Mouse (Mus musculus) lung, adult 2 months (tissue): ENCODE measurements at regions not wholly inside any gene's neighbourhood (a gene's known extent, or its start where the extent isn't known, plus 50 kb on each side); places are given as distances from the start of the nearest gene placed in this dataset.
A peak's percentile ranks its signal among the peaks of the same experiment; 100 is the strongest.
"Not testable (repeated sequence)": the region's sequence is repeated elsewhere in the genome, so short reads cannot be mapped to it uniquely, and the experiment has no call there.

ENCODE experiments used
- DNase-seq: peaks from one replicate; pipeline ENCODE4 v3.0.0; 2022
- H3K4me1 ChIP-seq: fragments of 200-500 bp; 2 replicates; pipeline ENCODE4 v1.6.1; 2011; ENCODE audit warnings: low read length; ENCODE audit not compliant: control insufficient read depth, insufficient read depth
- H3K4me3 ChIP-seq: fragments of 200-500 bp; replicated peaks from 2 replicates; pipeline ENCODE3; 2011; ENCODE audit warnings: low read depth, mild to moderate bottlenecking, control low read depth, low read length; ENCODE audit errors: extremely low read depth
- CTCF ChIP-seq: fragments of 200-500 bp; IDR thresholded peaks from 2 replicates; pipeline ENCODE4 v1.5.1; 2011; ENCODE audit warnings: mild to moderate bottlenecking, low read length, control low read depth; ENCODE audit not compliant: insufficient read depth
- POLR2A ChIP-seq: fragments of 200-500 bp; IDR thresholded peaks from 2 replicates; pipeline ENCODE4 v1.6.1; 2011; ENCODE audit warnings: low read depth, mild to moderate bottlenecking, control low read depth, low read length, borderline replicate concordance; ENCODE audit errors: extremely low read depth
- WGBS: fragments of 180-500 bp; shearing (Covaris S2); methylation state at CpG from one replicate; pipeline ENCODE4 v1.1.7; 2018; 5-methylcytosine and 5-hydroxymethylcytosine counted together

DNA sequence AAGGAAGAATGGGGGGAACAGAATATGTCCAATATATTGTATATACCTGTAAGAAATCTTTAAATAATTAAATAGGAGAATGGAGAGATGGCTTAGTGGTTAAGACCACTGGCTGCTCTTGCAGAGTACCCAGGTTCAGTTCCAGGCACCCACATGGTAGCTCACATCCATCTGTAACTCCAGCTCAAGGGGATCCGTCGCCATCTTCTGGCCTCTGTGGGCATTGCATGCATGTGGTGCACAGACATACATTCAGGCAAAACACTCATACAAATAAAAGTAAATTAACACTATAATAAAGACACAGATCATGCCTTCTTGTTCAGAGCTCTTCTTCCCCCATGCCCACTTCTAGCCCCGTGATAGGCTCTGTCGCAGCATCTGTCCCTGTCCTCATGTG, 132.0 kb downstream of the Tomm20 start:
- Histone ChIP-seq H3K4me3 (no peak overlapping the region), H3K4me1 (no peaks in the 10 kb centered on the region)
- DNase-seq: no peak
- 86% methylated on average over 4 of the region's 4 CpGs for WGBS
- TF ChIP-seq CTCF (0 out of 2 replicates have a peak, but pooled peaks have one; percentile 16), POLR2A (no peak)

DNA sequence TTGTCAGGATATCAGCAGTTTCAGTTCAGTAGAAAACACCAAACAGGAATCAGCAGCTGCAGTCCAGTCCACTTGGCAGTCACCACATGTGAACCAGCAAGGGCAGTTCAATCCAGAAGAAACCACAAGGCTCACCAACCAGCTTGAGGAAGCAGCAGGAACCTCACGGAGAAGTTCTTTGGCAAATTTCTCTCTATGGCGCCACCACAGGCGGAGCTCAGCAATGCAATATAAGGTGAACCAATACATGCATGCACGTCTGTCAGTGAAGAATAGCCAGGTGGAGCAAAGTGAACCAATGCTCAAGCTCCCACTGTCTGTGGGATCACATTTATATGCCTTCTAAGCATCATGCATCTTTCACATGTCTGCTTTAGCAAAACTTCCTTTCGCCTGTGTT, 132.9 kb downstream of the Tomm20 start:
- Histone ChIP-seq H3K4me1 (no peaks in the 10 kb centered on the region; the same call in 1 of the 2 replicates), H3K4me3 (no peak overlapping the region)
- TF ChIP-seq POLR2A: no peak
- no peak for TF ChIP-seq CTCF
- DNase-seq: no peak
- WGBS: 99% methylated on average over 5 of the region's 5 CpGs

DNA sequence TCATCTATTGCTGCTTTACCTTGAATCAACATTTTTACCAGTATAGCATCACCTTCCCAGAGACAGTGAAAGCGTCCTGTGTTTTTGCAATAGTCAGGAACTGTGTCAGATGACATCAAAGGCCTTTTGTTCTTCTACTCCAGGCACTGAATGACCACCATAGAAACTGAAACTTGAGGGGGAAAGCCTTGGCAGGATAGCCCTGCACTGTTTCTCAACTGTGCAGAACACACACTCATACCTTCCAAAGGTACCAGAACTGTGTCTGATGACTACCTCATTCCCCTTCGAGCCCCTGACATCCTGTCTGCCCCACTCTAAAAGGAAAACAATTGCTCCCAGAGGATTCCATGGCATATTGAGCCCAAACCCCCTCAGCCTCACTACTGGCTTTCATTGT, 134.3 kb downstream of the Tomm20 start:
- not testable (repeated sequence) for DNase-seq, H3K4me1 ChIP-seq, H3K4me3 ChIP-seq
- 42% methylated on average over 2 of the region's 2 CpGs for WGBS

DNA sequence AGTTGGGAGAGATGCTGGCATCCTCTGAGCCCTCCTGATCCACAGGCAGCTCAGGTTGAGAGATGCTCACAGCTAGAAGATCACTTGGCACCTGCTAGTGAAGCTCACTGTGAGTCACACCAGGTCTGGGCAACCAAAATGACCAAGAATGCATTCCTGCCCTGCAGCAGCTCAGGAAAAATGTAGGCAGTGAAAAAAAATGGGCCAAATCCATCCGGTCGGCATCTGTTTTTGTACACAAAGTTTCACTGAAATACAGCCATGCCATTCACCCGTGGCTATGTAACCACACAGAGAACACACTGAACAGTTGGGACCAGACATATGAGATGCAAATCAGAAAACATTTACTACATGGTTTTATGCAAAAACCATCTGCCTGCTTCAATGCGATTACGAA, 135.1 kb downstream of the Tomm20 start:
- H3K4me3 ChIP-seq: no peak overlapping the region
- no peak for TF ChIP-seq CTCF
- no peak for TF ChIP-seq POLR2A
- 82% methylated on average over 5 of the region's 5 CpGs for WGBS
- no peak for DNase-seq
- peaks cover 11% of the 10 kb centered on the region for H3K4me1 ChIP-seq

DNA sequence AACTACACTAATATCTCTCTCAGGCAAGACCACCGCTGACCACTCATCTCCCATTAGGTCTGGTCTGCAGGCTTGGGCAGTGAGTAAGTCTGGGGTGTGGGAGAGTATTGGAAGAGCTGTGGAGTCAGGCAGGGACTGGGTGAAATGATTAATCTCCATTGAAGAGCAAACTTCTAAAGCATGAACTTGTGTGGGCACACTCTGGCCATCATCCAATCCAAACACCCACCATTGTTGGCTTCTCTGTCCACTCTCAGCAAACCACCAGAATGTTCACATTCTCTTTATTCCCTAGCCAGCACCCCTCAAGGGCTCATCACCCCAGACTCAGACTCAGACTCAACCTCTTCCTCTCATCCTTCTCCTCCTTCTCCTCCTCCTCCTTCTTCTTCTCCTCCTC, 136.3 kb downstream of the Tomm20 start:
- Histone ChIP-seq H3K4me3 (no peak overlapping the region), H3K4me1 (peaks cover 18% of the 10 kb centered on the region)
- 81% methylated on average over 1 of the region's 1 CpGs for WGBS
- DNase-seq: no peak
- no peak for TF ChIP-seq CTCF
- no peak for TF ChIP-seq POLR2A

DNA sequence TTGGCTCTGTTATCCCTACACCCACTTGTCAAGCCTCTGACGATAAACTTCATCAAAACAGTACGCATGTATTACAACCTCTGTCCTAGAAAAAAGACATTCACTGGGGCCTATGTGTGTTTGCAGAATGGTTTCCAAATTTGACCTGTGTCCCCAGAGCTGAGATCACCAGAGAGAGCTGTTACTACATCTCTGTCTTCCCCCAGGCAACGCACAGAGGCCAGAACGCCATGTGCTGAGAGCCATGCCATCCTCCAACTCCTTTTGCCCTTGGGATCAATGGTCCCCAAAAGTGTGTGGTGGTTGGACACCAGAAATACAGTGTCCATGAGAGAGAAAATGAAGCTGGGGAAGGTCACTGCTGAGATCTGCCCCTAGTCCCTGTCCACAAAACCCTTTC, 137.1 kb downstream of the Tomm20 start:
- 81% methylated on average over 4 of the region's 4 CpGs for WGBS
- no peak for DNase-seq
- Histone ChIP-seq H3K4me3 (no peak overlapping the region), H3K4me1 (peaks cover 26% of the 10 kb centered on the region)
- no peak for TF ChIP-seq CTCF

DNA sequence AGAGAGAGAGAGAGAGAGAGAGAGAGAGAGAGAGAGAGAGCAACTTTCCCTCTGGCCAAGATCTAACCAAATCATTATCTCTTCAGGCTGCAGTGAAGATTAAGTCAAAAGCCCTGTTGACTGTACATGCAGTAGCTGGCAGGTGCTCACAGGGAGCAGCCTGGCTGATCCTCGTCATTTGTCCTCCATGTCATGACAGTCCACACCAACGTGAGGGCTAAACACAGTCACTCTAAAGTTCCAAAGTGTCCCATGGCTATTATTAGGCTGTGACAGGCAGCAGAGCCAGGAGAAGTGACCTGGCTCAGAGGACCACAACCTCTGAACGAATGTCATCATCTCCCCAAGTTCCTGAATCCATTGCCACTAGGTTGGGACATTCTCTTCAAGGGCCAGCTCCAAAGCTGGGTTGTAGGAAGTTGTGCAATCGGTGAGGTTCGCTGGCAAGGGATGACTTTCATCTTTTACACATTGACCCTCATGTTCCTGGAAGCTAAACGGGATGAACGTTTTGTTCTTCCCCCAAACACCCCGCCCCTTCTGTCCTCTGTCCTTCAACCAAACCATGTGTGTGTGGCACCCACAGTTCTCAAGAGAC, 138.4 kb downstream of the Tomm20 start:
- H3K4me3 ChIP-seq: no peak overlapping the region
- H3K4me1 ChIP-seq: peaks cover 28% of the 10 kb centered on the region
- TF ChIP-seq CTCF (no peak), POLR2A (no peak)
- 37% methylated on average over 8 of the region's 8 CpGs for WGBS
- no peak for DNase-seq

DNA sequence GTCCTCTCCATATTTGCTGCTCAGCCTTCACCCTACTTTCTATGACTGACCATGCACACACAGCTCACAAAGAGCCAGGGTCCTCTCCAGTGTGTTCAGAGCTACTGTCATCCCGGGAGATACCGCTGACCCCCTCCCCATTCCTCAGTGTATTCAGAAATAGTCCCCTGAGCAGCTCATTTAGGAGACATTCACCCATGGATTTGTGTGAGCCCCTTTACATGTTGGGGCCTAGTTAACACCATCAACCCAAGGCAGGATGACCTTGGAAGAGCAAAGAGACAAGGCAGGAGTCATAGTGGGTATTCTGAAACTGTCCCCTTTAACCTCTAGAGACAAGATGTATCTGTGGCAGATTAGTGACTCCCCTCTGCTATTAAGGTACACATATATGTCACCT, 139.1 kb downstream of the Tomm20 start:
- Histone ChIP-seq H3K4me1 (peaks cover 28% of the 10 kb centered on the region), H3K4me3 (no peak overlapping the region)
- WGBS: 89% methylated on average over 2 of the region's 2 CpGs
- TF ChIP-seq POLR2A: no peak
- no peak for TF ChIP-seq CTCF
- no peak for DNase-seq

DNA sequence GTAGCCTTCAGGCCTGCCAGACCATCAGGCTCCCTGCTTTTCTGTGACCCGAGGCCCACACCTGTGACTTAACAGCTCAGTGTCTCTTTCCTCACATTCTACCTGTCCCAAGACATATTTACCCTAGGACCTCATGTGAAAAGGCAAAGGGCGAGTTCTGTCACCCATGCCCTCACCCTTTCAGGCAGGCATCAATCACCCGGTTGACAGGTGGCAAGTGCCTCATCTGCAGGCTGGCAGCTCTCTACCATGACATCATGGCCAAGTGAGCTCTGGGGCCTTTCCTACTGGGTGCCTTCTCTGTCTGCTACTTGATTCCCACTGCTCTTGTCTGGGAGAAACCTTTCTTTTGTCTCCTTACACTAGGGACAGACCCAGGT, 139.5 kb downstream of the Tomm20 start:
- H3K4me1 ChIP-seq: peaks cover 28% of the 10 kb centered on the region
- H3K4me3 ChIP-seq: no peak overlapping the region
- DNase-seq: no peak
- WGBS: 43% methylated on average over 3 of the region's 3 CpGs
- TF ChIP-seq POLR2A: peak; percentile 24; the same call in 1 of the 2 replicates
- TF ChIP-seq CTCF: no peak

DNA sequence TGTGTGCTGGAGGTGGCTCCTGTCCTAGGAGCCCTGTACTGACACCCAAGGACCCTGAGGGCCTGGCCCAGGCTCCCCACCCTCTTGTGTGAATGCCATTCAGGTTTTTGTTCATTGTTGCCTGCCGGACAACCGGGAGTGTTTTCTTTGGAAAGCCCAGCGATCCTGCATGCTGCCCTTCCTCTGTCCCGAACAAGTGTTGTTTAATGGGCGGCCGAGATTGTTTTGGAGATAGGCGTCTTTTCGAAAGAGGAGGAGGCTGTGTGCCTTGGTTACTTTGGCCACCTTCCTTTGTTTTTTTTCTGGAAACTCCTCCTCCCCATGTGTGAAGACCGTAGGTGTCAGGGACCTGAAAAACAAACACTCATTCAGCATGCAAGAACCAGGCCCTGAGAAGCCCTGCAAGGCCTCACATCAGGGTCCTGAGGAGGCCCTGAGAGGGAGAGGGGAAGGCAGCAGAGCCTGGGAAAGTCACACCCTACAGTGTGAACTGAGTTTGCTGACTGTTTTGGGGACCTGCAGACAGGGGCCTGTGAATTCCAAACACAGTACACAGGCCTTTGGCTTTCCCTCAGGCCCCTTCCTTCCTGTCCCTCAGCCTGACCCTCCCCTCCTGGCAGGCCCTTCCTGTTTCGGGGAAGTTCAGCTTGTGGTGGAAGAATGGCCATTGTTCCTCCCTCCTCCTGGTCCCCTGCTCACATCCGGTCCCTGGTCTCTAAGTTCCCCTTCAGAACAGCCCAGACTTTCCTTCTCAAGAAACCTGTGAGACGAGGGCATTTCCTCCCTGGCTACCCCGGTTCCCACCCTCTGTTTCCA, 140.1 kb downstream of the Tomm20 start:
- Histone ChIP-seq H3K4me1 (peaks cover 28% of the 10 kb centered on the region), H3K4me3 (no peak overlapping the region)
- WGBS: 28% methylated on average over 13 of the region's 13 CpGs
- peak; percentile 77 for DNase-seq
- no peak for TF ChIP-seq CTCF
- peak; percentile 31; the same call in 1 of the 2 replicates for TF ChIP-seq POLR2A

DNA sequence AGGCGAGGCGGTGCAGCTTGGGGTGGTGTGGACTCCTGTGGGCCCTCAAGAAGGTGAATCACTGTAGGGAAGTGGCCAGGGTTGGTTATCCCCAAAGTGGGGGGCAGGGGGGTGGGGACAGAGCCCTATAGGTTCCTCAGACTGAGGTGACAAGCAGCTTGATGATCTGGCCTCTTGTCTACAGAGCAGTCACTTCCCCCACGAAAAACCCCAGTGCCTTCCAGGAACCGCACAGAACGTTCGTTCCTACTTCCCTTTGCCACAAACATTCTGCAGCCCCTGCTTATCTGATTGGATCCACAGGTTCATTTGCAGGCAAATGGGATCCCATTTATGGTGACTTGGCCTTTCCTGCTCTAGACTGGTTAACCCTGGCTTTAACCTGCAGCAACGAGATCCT, 141.5 kb downstream of the Tomm20 start:
- WGBS: 63% methylated on average over 7 of the region's 7 CpGs
- DNase-seq: no peak
- Histone ChIP-seq H3K4me1 (peaks cover 28% of the 10 kb centered on the region), H3K4me3 (no peak overlapping the region)
- TF ChIP-seq POLR2A (no peak), CTCF (no peak)
